Comparison of ENCODE assay signal across 7 mouse cellular contexts in genomic region chr3:101661184-101661992, GRCm38 (mm10). TPM values are rescaled to one million over a fixed set of nuclear protein-coding genes. Genes with fewer than 3 reads are reported as not detected.
DNase-seq lines count a peak whose midpoint lies in the region; ATAC-seq and TF ChIP-seq lines count a peak whose summit lies in the region.

No protein-coding gene starts in this region.

- no peak overlapping the region for H3K27ac ChIP-seq in CH12.LX (ENCODE audit: insufficient read depth, low read depth)
- H3K27ac ChIP-seq in forebrain, postnatal 0 days (ENCODE audit: low read depth, low read length) = peak overlapping the region; percentile 59; the same call in 1 of the 2 replicates

- no peaks in the 10 kb centered on the region for H3K36me3 ChIP-seq in CH12.LX (replicated peaks in 1 of 2; ENCODE audit: control insufficient read depth in 1 of 2, insufficient read depth in 1 of 2, low read length in 1 of 2)
- H3K36me3 ChIP-seq in forebrain, postnatal 0 days (ENCODE audit: insufficient read depth) = no peaks in the 10 kb centered on the region

- TF ChIP-seq POLR2A in CH12.LX (IDR thresholded peaks at IDR 0.05; ENCODE audit: low read depth, low read length) = no peak

- TF ChIP-seq CTCF in CH12.LX (conservative IDR thresholded peaks at IDR 0.05 in 1 of 2, IDR thresholded peaks at IDR 0.05 in 1 of 2; ENCODE audit: low read depth in 2 of 2, low read length in 2 of 2) = no peak
- no peak for TF ChIP-seq CTCF in forebrain, postnatal 0 days (IDR thresholded peaks at IDR 0.05; ENCODE audit: low read depth)

- no peak overlapping the region for H3K4me3 ChIP-seq in CH12.LX (replicated peaks in 1 of 3; ENCODE audit: low read depth in 2 of 3, low read length in 2 of 3, poor library complexity in 1 of 3)
- H3K4me3 ChIP-seq in forebrain, postnatal 0 days (ENCODE audit: low read depth, low read length) = no peak overlapping the region

- dilution Hi-C loops in CH12.LX (cut with MboI; ENCODE audit: extremely low pct_ligation_motif_present, extremely low pct_unique_long_range_greater_than_20kb, low sequenced_read_pairs) = no loop called here

- no peaks in the 10 kb centered on the region for H3K79me2 ChIP-seq in CH12.LX (replicated peaks; ENCODE audit: control insufficient read depth, extremely low read depth, insufficient read depth, poor library complexity, severe bottlenecking)

- peak; percentile 82 for ATAC-seq in forebrain, postnatal 0 days

- 0 out of 2 replicates have a peak overlapping the region, but pooled peaks have one; percentile 4 for H3K4me2 ChIP-seq in CH12.LX (ENCODE audit: insufficient read depth, low read depth, poor library complexity, severe bottlenecking)
- no peak overlapping the region for H3K4me2 ChIP-seq in forebrain, postnatal 0 days (ENCODE audit: low read depth)

- TF ChIP-seq EP300 in CH12.LX (IDR thresholded peaks at IDR 0.05; ENCODE audit: low read length) = no peak

- H3K9ac ChIP-seq in CH12.LX (ENCODE audit: insufficient read depth, low read depth) = no peak overlapping the region
- peak overlapping the region; percentile 6; the same call in 1 of the 2 replicates for H3K9ac ChIP-seq in forebrain, postnatal 0 days

- peaks cover 10 to 33% of the 10 kb centered on the region in 2 experiments for H3K4me1 ChIP-seq in CH12.LX (ENCODE audit: control insufficient read depth in 1 of 2, insufficient read depth in 2 of 2)
- H3K4me1 ChIP-seq in forebrain, postnatal 0 days (ENCODE audit: insufficient read depth) = peaks cover 7% of the 10 kb centered on the region

- no peaks in the 10 kb centered on the region for H3K27me3 ChIP-seq in CH12.LX (replicated peaks)
- no peaks in the 10 kb centered on the region for H3K27me3 ChIP-seq in forebrain, postnatal 0 days (ENCODE audit: insufficient read depth, low read length)

- DNase-seq in CD4-positive helper T cell, adult 2 months (ENCODE audit: low read depth, low spot score) = peak; percentile 13
- peak; percentile 73 for DNase-seq in CH12.LX (ENCODE audit: extremely low read depth)
- peak; percentile 55 for DNase-seq in forebrain, postnatal 0 days
- peak; percentile 15 for DNase-seq in lung, postnatal 14 days
- no peak for DNase-seq in layer of hippocampus, postnatal 25 days (ENCODE audit: extremely low spot score in 1 of 2, low spot score in 1 of 2)
- no peak for DNase-seq in layer of hippocampus, adult 11-12 months (ENCODE audit: low spot score)
- DNase-seq in frontal cortex, postnatal 36 days (ENCODE audit: low spot score in 2 of 2) = no peak

- 37% methylated on average over 9 of the region's 9 CpGs for WGBS in forebrain, postnatal 0 days

- H3K9me3 ChIP-seq in CH12.LX (replicated peaks; ENCODE audit: low read length) = no peaks in the 10 kb centered on the region
- H3K9me3 ChIP-seq in forebrain, postnatal 0 days (ENCODE audit: low read length) = no peaks in the 10 kb centered on the region

- in situ Hi-C loops in CH12.LX (cut with MboI; ENCODE audit: low pct_ligation_motif_present, low pct_unique_long_range_greater_than_20kb, low sequenced_read_pairs) = no loop called here

- no peak for TF ChIP-seq RAD21 in CH12.LX (IDR thresholded peaks at IDR 0.05; ENCODE audit: low read depth, low read length)

TF ChIP-seq in CH12.LX, 34 proteins besides CTCF, POLR2A, EP300 and RAD21:
- peak; percentile 72 for TF ChIP-seq USF1 (IDR thresholded peaks at IDR 0.05; ENCODE audit: low read depth, low read length)
- TF ChIP-seq CHD2 (IDR thresholded peaks at IDR 0.05; ENCODE audit: low read length) = no peak
- TF ChIP-seq ELF1 (IDR thresholded peaks at IDR 0.05; ENCODE audit: low read depth, low read length) = no peak
- TF ChIP-seq UBTF (IDR thresholded peaks at IDR 0.05; ENCODE audit: low read depth, low read length) = no peak
- TF ChIP-seq NELFE (IDR thresholded peaks at IDR 0.05; ENCODE audit: low read depth, low read length) = no peak
- TF ChIP-seq JUN (IDR thresholded peaks at IDR 0.05; ENCODE audit: insufficient read depth, low read depth, low read length) = no peak
- peak; percentile 67; the same call in 1 of the 2 replicates for TF ChIP-seq MEF2A (IDR thresholded peaks at IDR 0.05; ENCODE audit: borderline replicate concordance, low read depth, low read length)
- peak; percentile 98 for TF ChIP-seq BHLHE40 (IDR thresholded peaks at IDR 0.05; ENCODE audit: low read depth, low read length)
- TF ChIP-seq PAX5 (IDR thresholded peaks at IDR 0.05; ENCODE audit: low read length) = no peak
- no peak for TF ChIP-seq TCF12 (IDR thresholded peaks at IDR 0.05; ENCODE audit: low read depth, low read length)
- TF ChIP-seq SMC3 (IDR thresholded peaks at IDR 0.05; ENCODE audit: low read depth, low read length) = no peak
- peak; percentile 67 for TF ChIP-seq USF2 (conservative IDR thresholded peaks at IDR 0.05; ENCODE audit: low read depth, low read length)
- no peak for TF ChIP-seq ZNF384 (IDR thresholded peaks at IDR 0.05; ENCODE audit: low read depth, low read length)
- peak; percentile 21; the same call in 1 of the 2 replicates for TF ChIP-seq IRF4 (IDR thresholded peaks at IDR 0.05; ENCODE audit: low read depth, low read length)
- TF ChIP-seq POLR2AphosphoS2 (IDR thresholded peaks at IDR 0.05; ENCODE audit: low read depth, low read length) = no peak
- TF ChIP-seq MAX (IDR thresholded peaks at IDR 0.05; ENCODE audit: low read length) = peak; percentile 57; the same call in 1 of the 2 replicates
- TF ChIP-seq KAT2A (IDR thresholded peaks at IDR 0.05; ENCODE audit: insufficient replicate concordance, low read length) = no peak
- TF ChIP-seq MAFK (IDR thresholded peaks at IDR 0.05; ENCODE audit: insufficient replicate concordance, low read length) = no peak
- TF ChIP-seq ETS1 (conservative IDR thresholded peaks at IDR 0.05; ENCODE audit: low read depth, low read length) = peak; percentile 55

RNA-seq across cellular contexts. Expression of gene Atp1a1, which starts 56.9 kb away (rescaled TPM):
- total RNA-seq in CH12.LX (2012; rRNA removed) = 219 and 243 TPM in 2 replicates
- total RNA-seq in CH12.LX (2014; rRNA removed) = 206 and 215 TPM in 2 replicates
- polyA plus RNA-seq in CH12.LX (2012; ENCODE audit: insufficient read length, low read depth) = 263 and 337 TPM in 2 replicates
- total RNA-seq in forebrain, postnatal 0 days (2014; rRNA removed) = 160 and 199 TPM in 2 replicates
- polyA plus RNA-seq in forebrain, postnatal 0 days (2015; fragmentation: Nextera tagmentation; extraction: Ambion mirVana) = 50.2 and 53.7 TPM in 2 replicates
- 100 to 1,000 TPM; 496 to 507 TPM for total RNA-seq in layer of hippocampus, postnatal 25 days (2021)

Comparison
In these comparisons a context has a peak if more than half of its experiments do, and no peak if none do; other contexts are left out.
1. DNase-seq: peak in CD4-positive helper T cell, adult 2 months (single experiment), CH12.LX (single experiment), forebrain, postnatal 0 days (single experiment) and lung, postnatal 14 days (single experiment); none in layer of hippocampus, postnatal 25 days (0 of 2), layer of hippocampus, adult 11-12 months (single experiment) and frontal cortex, postnatal 36 days (0 of 2).